Mouse (Mus musculus): ENCODE results near the gene Lypd8. TPM values are rescaled to one million over a fixed set of nuclear protein-coding genes. Genes with fewer than 3 reads are reported as not detected.

Lypd8 gene
- not detected in 2 replicates for polyA plus RNA-seq (2015; fragmentation: Nextera tagmentation; extraction: Ambion mirVana)

DNA sequence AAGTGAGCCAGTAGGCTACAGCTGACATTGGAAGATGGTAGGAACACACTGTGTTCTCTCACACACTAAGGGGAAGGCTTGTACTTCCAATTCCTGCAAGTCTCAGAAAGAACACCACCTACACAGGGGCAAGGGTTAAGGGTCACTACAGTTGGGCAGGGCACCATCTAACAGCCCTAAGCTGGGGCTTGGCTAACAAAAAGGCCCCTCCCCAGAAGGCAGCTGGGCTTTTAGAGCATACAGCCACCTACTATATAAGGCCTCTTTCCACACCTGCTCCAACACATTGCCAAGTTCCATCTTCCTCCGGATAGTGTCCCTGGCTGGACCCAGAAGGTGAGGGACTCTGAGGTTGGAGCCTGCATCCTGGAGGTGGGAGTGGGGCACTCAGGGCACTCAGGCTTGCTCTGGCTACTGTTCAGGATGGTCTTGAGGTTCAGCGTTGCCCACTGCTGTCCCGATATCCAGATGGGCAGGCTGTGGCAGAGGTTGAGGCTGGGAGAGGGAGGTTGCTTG, at the start of gene Lypd8:
Lypd8 (plus strand) TSS at position 281 of the 516 bp plus-strand sequence.
- DNase-seq (no peak), ATAC-seq (no peak)
- H3K4me2 ChIP-seq (ENCODE audit: low read depth, low read length): no peak within 1 kb of the TSS
- TF ChIP-seq CTCF (IDR thresholded peaks at IDR 0.05; ENCODE audit: low read depth): no peak
- no peak for TF ChIP-seq EP300 (IDR thresholded peaks at IDR 0.05; ENCODE audit: low read depth)
- H3K36me3 ChIP-seq (replicated peaks; ENCODE audit: insufficient read depth, low read length): no peaks in the 10 kb centered on the region
- H3K27me3 ChIP-seq (ENCODE audit: insufficient read depth, low read length): no peaks in the 10 kb centered on the region
- H3K9ac ChIP-seq (replicated peaks): no peak within 1 kb of the TSS
- no peaks in the 10 kb centered on the region for H3K9me3 ChIP-seq (ENCODE audit: low read length)
- WGBS (ENCODE audit: insufficient replicate concordance): 79% methylated on average over 3 of the region's 3 CpGs
- H3K27ac ChIP-seq (ENCODE audit: low read depth): no peak within 1 kb of the TSS
- H3K4me3 ChIP-seq (ENCODE audit: low read depth, low read length): no peak within 1 kb of the TSS
- no peaks in the 10 kb centered on the region for H3K4me1 ChIP-seq (ENCODE audit: insufficient read depth)

DNA sequence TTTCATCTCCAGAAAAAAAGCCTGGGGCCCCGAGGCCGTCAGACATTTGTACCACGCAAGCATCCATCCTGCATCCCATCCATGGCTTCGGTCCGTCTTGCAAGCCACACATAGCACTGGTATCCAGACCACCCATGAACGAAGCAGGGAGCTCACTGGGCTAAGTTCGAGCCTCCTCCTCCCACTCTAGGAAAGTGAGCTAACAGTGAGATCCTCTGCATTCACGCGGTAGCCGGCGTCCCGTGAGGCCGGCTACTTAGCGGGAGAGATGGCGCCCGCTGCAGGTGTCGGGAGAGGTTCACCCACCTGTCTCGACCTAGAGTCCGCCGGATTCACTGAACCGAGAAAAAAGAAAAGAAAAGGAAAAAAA, 49.0 kb upstream of the Lypd8 start:
- Histone ChIP-seq H3K4me3 (ENCODE audit: low read depth, low read length) (peak overlapping the region; percentile 82), H3K36me3 (replicated peaks; ENCODE audit: insufficient read depth, low read length) (peaks cover 16% of the 10 kb centered on the region), H3K9me3 (ENCODE audit: low read length) (no peaks in the 10 kb centered on the region), H3K4me2 (ENCODE audit: low read depth, low read length) (peak overlapping the region; percentile 88), H3K27me3 (ENCODE audit: insufficient read depth, low read length) (no peaks in the 10 kb centered on the region), H3K4me1 (ENCODE audit: insufficient read depth) (peaks cover 26% of the 10 kb centered on the region), H3K27ac (ENCODE audit: low read depth) (peak overlapping the region; percentile 78), H3K9ac (replicated peaks) (peak overlapping the region; percentile 89)
- ATAC-seq (peak; percentile 41), DNase-seq (no peak)
- WGBS (ENCODE audit: insufficient replicate concordance): 1% methylated on average over 21 of the region's 21 CpGs
- TF ChIP-seq EP300 (IDR thresholded peaks at IDR 0.05; ENCODE audit: low read depth) (no peak), CTCF (IDR thresholded peaks at IDR 0.05; ENCODE audit: low read depth) (0 out of 2 replicates have a peak, but pooled peaks have one; percentile 4)

DNA sequence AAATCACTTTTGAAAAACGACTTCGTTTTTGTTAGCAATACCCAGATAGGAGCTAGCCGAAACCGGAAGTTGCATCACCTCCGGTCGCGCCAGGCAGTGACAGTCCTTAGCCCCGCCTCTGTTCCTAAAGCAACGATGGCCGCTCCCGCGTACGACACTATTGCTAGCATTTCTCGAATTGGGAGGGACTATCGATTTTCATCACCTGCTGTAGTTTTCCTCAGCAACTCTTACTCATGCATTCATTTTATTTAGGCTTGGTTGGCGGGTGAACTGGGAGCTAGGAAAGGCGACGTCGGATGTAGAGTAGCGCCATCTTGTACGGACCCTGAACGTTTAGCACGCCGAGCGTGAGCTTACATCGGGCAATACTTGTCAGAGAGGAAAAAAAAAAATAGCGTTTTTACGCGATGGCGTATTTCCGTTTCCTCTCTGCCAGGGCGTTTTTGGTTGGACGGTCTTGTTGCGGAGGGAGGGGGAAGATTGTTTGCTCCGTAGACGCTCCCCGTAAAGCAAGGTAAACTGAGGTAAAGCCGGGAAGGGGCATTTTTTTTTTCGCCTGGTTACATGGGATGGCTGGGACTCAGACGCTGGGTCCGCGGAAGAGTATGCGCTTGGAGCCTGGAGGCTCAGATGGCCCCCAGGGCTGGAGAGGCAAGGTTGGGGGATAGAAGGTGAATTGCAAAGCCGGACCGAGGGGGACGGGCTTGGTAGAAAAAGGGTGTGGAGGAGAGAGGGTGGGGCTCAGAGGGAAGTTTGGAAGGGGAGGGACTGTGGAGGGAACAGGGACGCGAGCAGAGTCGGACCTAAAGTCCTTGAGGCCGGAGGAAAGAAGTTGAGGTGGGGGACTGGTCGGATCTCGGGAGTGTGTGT, 48.3 kb upstream of the Lypd8 start, which contains the start of the genes Zfp672 and Sh3bp5l:
Zfp672 (minus strand) TSS at position 64 of the 873 bp plus-strand sequence.
Sh3bp5l (plus strand) TSS at position 449 of the 873 bp plus-strand sequence.
- TF ChIP-seq CTCF (IDR thresholded peaks at IDR 0.05; ENCODE audit: low read depth): no peak
- TF ChIP-seq EP300 (IDR thresholded peaks at IDR 0.05; ENCODE audit: low read depth): peak; percentile 69; the same call in 1 of the 2 replicates
- no peaks in the 10 kb centered on the region for H3K27me3 ChIP-seq (ENCODE audit: insufficient read depth, low read length)
- DNase-seq: peak; percentile 91
- H3K4me2 ChIP-seq (ENCODE audit: low read depth, low read length): peak within 1 kb of the TSS; percentile 88
- peak within 1 kb of the TSS; percentile 82 for H3K4me3 ChIP-seq (ENCODE audit: low read depth, low read length)
- ATAC-seq: peak; percentile 92
- peaks cover 18% of the 10 kb centered on the region for H3K36me3 ChIP-seq (replicated peaks; ENCODE audit: insufficient read depth, low read length)
- WGBS (ENCODE audit: insufficient replicate concordance): under 1% methylated on average over 52 of the region's 52 CpGs
- H3K4me1 ChIP-seq (ENCODE audit: insufficient read depth): peaks cover 26% of the 10 kb centered on the region
- H3K27ac ChIP-seq (ENCODE audit: low read depth): peak within 1 kb of the TSS; percentile 78
- peak within 1 kb of the TSS; percentile 89 for H3K9ac ChIP-seq (replicated peaks)
- H3K9me3 ChIP-seq (ENCODE audit: low read length): no peaks in the 10 kb centered on the region

DNA sequence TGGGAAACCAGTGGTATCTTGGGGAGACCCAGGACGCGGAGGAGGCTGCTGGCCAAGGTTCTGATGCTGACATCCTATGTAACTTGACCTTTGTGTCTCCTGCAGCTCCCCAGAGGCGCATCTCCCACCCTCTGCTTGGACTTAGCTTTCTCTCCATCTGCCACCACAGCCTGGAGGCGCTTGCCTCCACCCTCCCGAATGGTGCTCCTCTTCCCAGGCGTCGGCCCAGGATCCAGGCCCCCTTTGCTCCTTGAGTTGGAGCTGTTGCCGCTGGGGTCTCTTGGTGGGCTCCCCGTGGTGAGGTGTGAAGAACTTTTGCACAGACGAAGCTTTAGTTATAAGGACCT, 47.7 kb upstream of the Lypd8 start:
- Histone ChIP-seq H3K27me3 (ENCODE audit: insufficient read depth, low read length) (no peaks in the 10 kb centered on the region), H3K4me2 (ENCODE audit: low read depth, low read length) (peak overlapping the region; percentile 88), H3K9ac (replicated peaks) (peak overlapping the region; percentile 89), H3K27ac (ENCODE audit: low read depth) (peak overlapping the region; percentile 78), H3K4me1 (ENCODE audit: insufficient read depth) (peaks cover 26% of the 10 kb centered on the region), H3K4me3 (ENCODE audit: low read depth, low read length) (peak overlapping the region; percentile 82), H3K36me3 (replicated peaks; ENCODE audit: insufficient read depth, low read length) (peaks cover 18% of the 10 kb centered on the region), H3K9me3 (ENCODE audit: low read length) (no peaks in the 10 kb centered on the region)
- 21% methylated on average over 10 of the region's 10 CpGs for WGBS (ENCODE audit: insufficient replicate concordance)
- no peak for TF ChIP-seq CTCF (IDR thresholded peaks at IDR 0.05; ENCODE audit: low read depth)
- TF ChIP-seq EP300 (IDR thresholded peaks at IDR 0.05; ENCODE audit: low read depth): no peak
- no peak for ATAC-seq
- no peak for DNase-seq

DNA sequence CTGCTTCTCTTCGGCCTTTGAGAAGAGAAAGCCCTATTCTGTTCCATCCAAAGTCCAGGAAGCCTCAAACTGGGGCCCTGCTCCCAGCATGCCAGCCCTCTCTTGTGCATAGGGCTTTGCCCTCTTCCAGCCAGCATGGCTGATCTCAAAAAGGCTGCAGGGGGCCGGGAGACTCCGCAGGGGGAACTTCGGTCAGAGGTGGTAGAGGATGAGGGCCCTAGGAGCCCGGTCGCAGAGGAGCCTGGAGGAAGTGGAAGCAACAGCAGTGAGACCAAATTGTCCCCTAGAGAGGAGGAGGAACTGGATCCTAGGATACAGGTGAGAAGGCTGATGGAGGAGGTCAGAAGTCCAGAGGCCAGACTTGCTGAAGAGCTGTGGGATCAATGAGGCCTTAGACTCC, 47.3 kb upstream of the Lypd8 start:
- H3K36me3 ChIP-seq (replicated peaks; ENCODE audit: insufficient read depth, low read length): peaks cover 18% of the 10 kb centered on the region
- H3K4me3 ChIP-seq (ENCODE audit: low read depth, low read length): peak overlapping the region; percentile 82
- no peaks in the 10 kb centered on the region for H3K27me3 ChIP-seq (ENCODE audit: insufficient read depth, low read length)
- no peak for TF ChIP-seq EP300 (IDR thresholded peaks at IDR 0.05; ENCODE audit: low read depth)
- TF ChIP-seq CTCF (IDR thresholded peaks at IDR 0.05; ENCODE audit: low read depth): no peak
- H3K4me1 ChIP-seq (ENCODE audit: insufficient read depth): peaks cover 26% of the 10 kb centered on the region
- ATAC-seq (no peak), DNase-seq (no peak)
- H3K9ac ChIP-seq (replicated peaks): peak overlapping the region; percentile 89
- WGBS (ENCODE audit: insufficient replicate concordance): 81% methylated on average over 6 of the region's 6 CpGs
- H3K27ac ChIP-seq (ENCODE audit: low read depth): peak overlapping the region; percentile 78; the same call in 1 of the 2 replicates
- no peaks in the 10 kb centered on the region for H3K9me3 ChIP-seq (ENCODE audit: low read length)
- H3K4me2 ChIP-seq (ENCODE audit: low read depth, low read length): peak overlapping the region; percentile 88

DNA sequence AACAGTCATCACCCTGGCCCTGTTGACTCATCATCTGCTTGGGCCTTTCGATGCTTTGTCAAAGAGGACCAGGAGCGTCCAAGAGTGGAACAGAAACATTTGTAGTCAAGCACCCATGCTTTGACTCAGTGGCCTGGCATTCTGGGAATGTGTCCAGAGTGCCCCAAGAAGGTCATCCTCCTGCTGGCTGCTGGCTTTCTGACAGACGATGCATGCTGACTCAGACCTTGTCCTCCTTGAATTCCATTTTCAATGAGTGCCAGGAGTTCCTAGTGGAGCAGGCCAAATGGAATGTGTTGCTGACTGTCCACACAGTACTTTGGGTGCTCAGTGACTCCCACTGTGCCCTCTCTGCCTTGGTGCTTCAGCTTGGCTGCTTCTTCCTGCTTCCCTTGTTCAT, 44.1 kb upstream of the Lypd8 start:
- TF ChIP-seq CTCF (IDR thresholded peaks at IDR 0.05; ENCODE audit: low read depth): no peak
- no peak for TF ChIP-seq EP300 (IDR thresholded peaks at IDR 0.05; ENCODE audit: low read depth)
- Histone ChIP-seq H3K27ac (ENCODE audit: low read depth) (no peak overlapping the region), H3K4me1 (ENCODE audit: insufficient read depth) (peaks cover 8% of the 10 kb centered on the region), H3K9ac (replicated peaks) (no peak overlapping the region), H3K27me3 (ENCODE audit: insufficient read depth, low read length) (no peaks in the 10 kb centered on the region), H3K36me3 (replicated peaks; ENCODE audit: insufficient read depth, low read length) (peaks cover 27% of the 10 kb centered on the region), H3K4me2 (ENCODE audit: low read depth, low read length) (no peak overlapping the region), H3K4me3 (ENCODE audit: low read depth, low read length) (no peak overlapping the region), H3K9me3 (ENCODE audit: low read length) (no peaks in the 10 kb centered on the region)
- no peak for DNase-seq
- no peak for ATAC-seq
- 81% methylated on average over 3 of the region's 3 CpGs for WGBS (ENCODE audit: insufficient replicate concordance)

Data from liver, postnatal 0 days (tissue).